Mouse (Mus musculus) spleen, embryonic (tissue): Measurements from ENCODE around the gene Xlr5a.
"Not testable (repeated sequence)": the region's sequence is repeated elsewhere in the genome, so short reads cannot be mapped to it uniquely, and the experiment has no call there.

ENCODE experiments used
- CTCF ChIA-PET: fragments of 350-600 bp; sonication (Branson Sonifier 250); formaldehyde crosslinking; loops from one replicate; lab custom pipeline; 2022; lab: Charles Lee

Xlr5a gene

DNA sequence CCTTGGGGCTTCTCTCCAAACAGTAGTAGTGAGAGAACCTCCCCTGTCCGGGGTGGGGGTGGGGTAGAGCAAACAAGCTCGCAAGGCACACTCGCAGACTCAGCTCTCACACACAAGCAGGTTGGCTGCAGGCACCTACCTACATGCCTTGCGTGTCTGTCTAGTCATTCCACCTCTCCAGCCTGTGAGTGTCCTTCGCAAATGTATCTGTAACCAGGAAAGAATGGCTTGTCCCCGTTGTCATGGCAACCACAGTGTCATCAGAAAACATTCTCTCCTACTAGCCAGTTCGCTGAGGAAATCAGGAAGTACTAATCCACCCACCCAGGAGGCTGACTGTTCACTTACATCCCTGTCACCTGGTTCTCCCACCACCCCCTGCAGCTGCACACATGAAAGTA, 149.6 kb downstream of the Xlr5a start:
- CTCF ChIA-PET: not testable (repeated sequence)

- CTCF ChIA-PET: not testable (repeated sequence)
Observed at GRCm38 (mm10) chrX:73122859-73123829, 169.6 kb downstream of the Xlr5a start.

- CTCF ChIA-PET: not testable (repeated sequence)
Observed at GRCm38 (mm10) chrX:73116747-73117146, 176.0 kb downstream of the Xlr5a start, which contains the start of gene Gm14685. TSS of gene Gm14685 (plus strand) at chrX:73117047.

GRCm38 (mm10) chrX:73096941-73097508, 195.8 kb downstream of the Xlr5a start, which contains the start of gene Xlr3a:
TSS of gene Xlr3a (minus strand) at chrX:73097095.
- CTCF ChIA-PET: not testable (repeated sequence)

GRCm38 (mm10) chrX:73082267-73083055, 210.3 kb downstream of the Xlr5a start, which contains the start of gene Xlr4a:
TSS of gene Xlr4a (minus strand) at chrX:73082478.
- CTCF ChIA-PET: not testable (repeated sequence)

DNA sequence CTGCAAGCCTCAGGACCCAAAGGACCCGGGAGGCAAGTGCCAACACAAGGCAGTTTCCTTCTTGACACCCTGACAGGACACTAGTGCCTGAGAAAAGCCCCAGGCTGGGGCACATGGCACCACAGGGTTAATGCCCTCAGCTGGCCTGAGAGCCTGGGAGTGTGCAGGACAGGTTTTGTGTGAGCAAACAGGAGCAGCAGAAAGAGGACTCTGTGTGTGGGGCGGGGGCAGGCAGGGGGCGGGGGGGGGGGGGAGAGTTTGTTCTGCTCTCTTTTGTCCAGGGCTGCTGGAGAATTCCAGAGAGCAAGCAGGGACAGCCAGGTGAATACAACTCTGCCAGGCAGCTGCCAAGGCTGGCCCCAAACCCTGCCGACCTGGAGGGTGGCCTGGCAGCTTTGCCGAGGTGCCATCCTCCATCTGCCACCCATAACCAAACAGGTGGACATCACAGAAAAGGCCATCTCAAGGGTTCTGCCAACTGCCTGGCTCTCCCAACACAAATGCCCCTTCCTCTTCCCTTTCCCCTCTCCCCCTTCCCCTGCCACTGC, 225.9 kb downstream of the Xlr5a start:
- CTCF ChIA-PET: not testable (repeated sequence)

DNA sequence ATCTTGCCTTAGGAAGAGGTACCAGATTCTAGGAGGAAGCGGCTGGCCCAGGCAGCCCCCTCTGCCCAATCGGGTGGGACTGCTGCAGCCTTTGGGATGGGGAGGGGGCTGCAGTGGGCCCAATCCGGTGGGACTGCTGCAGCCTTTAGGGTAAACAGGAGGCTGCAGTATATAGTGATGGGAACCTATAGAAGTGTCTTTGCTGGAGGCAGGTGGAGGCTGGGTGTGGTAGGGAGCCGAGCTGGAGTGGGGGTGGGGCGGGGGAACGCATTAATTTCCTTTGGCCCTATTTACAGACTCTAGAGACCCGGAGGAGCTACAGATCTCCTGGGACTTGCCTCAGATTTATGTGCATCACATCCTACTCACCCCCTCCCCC, 228.4 kb downstream of the Xlr5a start, which contains the start of gene Pnma3:
Pnma3 (plus strand) TSS at position 373 of the 379 bp plus-strand sequence.
- CTCF ChIA-PET: no interaction called here

- CTCF ChIA-PET: no interaction called here
Observed at GRCm38 (mm10) chrX:73063512-73064414, 229.0 kb downstream of the Xlr5a start.

GRCm38 (mm10) chrX:73062323-73062722, 230.5 kb downstream of the Xlr5a start:
- CTCF ChIA-PET: no interaction called here

DNA sequence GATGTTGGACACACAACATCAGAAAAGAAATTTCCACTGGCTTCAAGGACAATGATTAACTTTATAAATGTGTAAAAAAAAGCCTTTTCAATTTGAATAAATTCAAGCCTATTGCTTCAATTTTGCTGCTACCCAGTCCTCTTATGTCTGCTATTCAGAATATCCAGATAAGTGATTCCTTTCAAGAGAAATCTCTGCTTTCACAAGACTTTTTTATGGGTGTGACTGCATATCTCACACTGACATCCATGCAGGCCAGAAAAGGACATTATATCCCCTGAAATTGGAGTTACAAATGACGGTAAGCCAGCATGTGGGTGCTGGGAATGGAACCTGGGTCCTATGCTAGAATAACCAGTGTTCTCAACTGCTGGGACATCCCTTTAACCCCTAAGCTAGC, 231.2 kb downstream of the Xlr5a start:
- CTCF ChIA-PET: no interaction called here
